Mouse (Mus musculus) midbrain, embryonic 12.5 days (tissue): Measurements from ENCODE around the gene Smu1. TPM values are rescaled to one million over a fixed set of nuclear protein-coding genes. Genes with fewer than 3 reads are reported as not detected.

Experiments used
- ATAC-seq: fragments of 200-750 bp; cut with Nextera tagmentation; 2 replicates; pipeline ENCODE4 v1.8.0; 2017; ENCODE audit warnings: low read depth, moderate TSS enrichment, moderate library complexity; ENCODE audit not compliant: low FRiP score
- H3K27ac ChIP-seq: fragments of 300-500 bp; sonication (generic); replicated peaks from 2 replicates; pipeline ENCODE4 v1.5.1; 2016; ENCODE audit warnings: mild to moderate bottlenecking
- H3K27me3 ChIP-seq: fragments of 300-500 bp; sonication (generic); 2 replicates; pipeline ENCODE4 v1.6.1; 2016; ENCODE audit warnings: mild to moderate bottlenecking
- H3K36me3 ChIP-seq: fragments of 300-500 bp; sonication (generic); 2 replicates; pipeline ENCODE4 v1.6.1; 2016
- H3K4me1 ChIP-seq: fragments of 300-500 bp; sonication (generic); 2 replicates; pipeline ENCODE4 v1.6.1; 2016
- H3K4me2 ChIP-seq: fragments of 300-500 bp; sonication (generic); replicated peaks from 2 replicates; pipeline ENCODE4 v1.6.1; 2016; ENCODE audit warnings: mild to moderate bottlenecking, moderate library complexity
- H3K4me3 ChIP-seq: fragments of 300-500 bp; sonication (generic); 2 replicates; pipeline ENCODE4 v1.5.1; 2016; ENCODE audit warnings: mild to moderate bottlenecking
- H3K9ac ChIP-seq: fragments of 300-500 bp; sonication (generic); replicated peaks from 2 replicates; pipeline ENCODE4 v1.6.1; 2016; ENCODE audit warnings: mild to moderate bottlenecking, moderate library complexity
- H3K9me3 ChIP-seq: fragments of 300-500 bp; sonication (generic); 2 replicates; pipeline ENCODE4 v1.6.1; 2016; ENCODE audit warnings: mild to moderate bottlenecking
- WGBS: fragments of 180-500 bp; shearing (Covaris S2); methylation state at CpG from one replicate; pipeline ENCODE4 v1.1.7; 2016; 5-methylcytosine and 5-hydroxymethylcytosine counted together
- polyA plus RNA-seq: library from polyadenylated mRNA; unstranded; fragments of >200 nt; fragmentation: Nextera tagmentation; extraction: Ambion mirVana; gene quantifications from 2 replicates; pipeline ENCODE4 v1.2.1, GENCODE M21; 2016

The Smu1 gene
- polyA plus RNA-seq, 1 experiment from 2014 or later, result 154 TPM

GRCm38 (mm10) chr4:40784556-40785169 is 26.9 kb upstream of the Smu1 start:
- H3K4me2 ChIP-seq, result no peak overlapping the region
- no peaks in the 10 kb centered on the region for H3K4me1 ChIP-seq
- H3K9ac ChIP-seq, result no peak overlapping the region
- H3K27ac ChIP-seq, result no peak overlapping the region
- 85% methylated on average over 10 of the region's 10 CpGs for WGBS
- H3K27me3 ChIP-seq, result no peaks in the 10 kb centered on the region
- no peak overlapping the region for H3K4me3 ChIP-seq
- H3K9me3 ChIP-seq, result no peaks in the 10 kb centered on the region
- no peaks in the 10 kb centered on the region for H3K36me3 ChIP-seq
- ATAC-seq, result no peak

GRCm38 (mm10) chr4:40783049-40783448 is 25.3 kb upstream of the Smu1 start:
- Histone ChIP-seq H3K4me2 (no peak overlapping the region), H3K9ac (no peak overlapping the region), H3K27me3 (no peaks in the 10 kb centered on the region), H3K27ac (no peak overlapping the region), H3K9me3 (no peaks in the 10 kb centered on the region), H3K4me3 (no peak overlapping the region), H3K4me1 (no peaks in the 10 kb centered on the region), H3K36me3 (no peaks in the 10 kb centered on the region)
- 90% methylated on average over 4 of the region's 4 CpGs for WGBS
- ATAC-seq, result no peak

- Histone ChIP-seq H3K36me3 (no peaks in the 10 kb centered on the region), H3K9me3 (no peaks in the 10 kb centered on the region), H3K9ac (no peak overlapping the region), H3K27me3 (no peaks in the 10 kb centered on the region), H3K4me2 (no peak overlapping the region), H3K4me1 (no peaks in the 10 kb centered on the region), H3K27ac (no peak overlapping the region), H3K4me3 (no peak overlapping the region)
- 80% methylated on average over 8 of the region's 8 CpGs for WGBS
- ATAC-seq, result no peak
Observed at GRCm38 (mm10) chr4:40781797-40782495, 24.2 kb upstream of the Smu1 start.

- Histone ChIP-seq H3K27ac (no peak overlapping the region), H3K9ac (no peak overlapping the region), H3K36me3 (no peaks in the 10 kb centered on the region), H3K4me2 (no peak overlapping the region), H3K9me3 (no peaks in the 10 kb centered on the region), H3K27me3 (no peaks in the 10 kb centered on the region), H3K4me1 (no peaks in the 10 kb centered on the region), H3K4me3 (no peak overlapping the region)
- 48% methylated on average over 3 of the region's 3 CpGs for WGBS
- no peak for ATAC-seq
Observed at GRCm38 (mm10) chr4:40781143-40781542, 23.4 kb upstream of the Smu1 start.

- no peak overlapping the region for H3K9ac ChIP-seq
- 88% methylated on average over 6 of the region's 6 CpGs for WGBS
- H3K4me2 ChIP-seq, result no peak overlapping the region
- ATAC-seq, result no peak
- H3K27ac ChIP-seq, result no peak overlapping the region
- peaks cover 5% of the 10 kb centered on the region for H3K4me1 ChIP-seq
- H3K4me3 ChIP-seq, result no peak overlapping the region
- H3K27me3 ChIP-seq, result peaks cover 4% of the 10 kb centered on the region
- H3K9me3 ChIP-seq, result no peaks in the 10 kb centered on the region
- H3K36me3 ChIP-seq, result no peaks in the 10 kb centered on the region
Observed at GRCm38 (mm10) chr4:40778656-40779055, 20.9 kb upstream of the Smu1 start.

GRCm38 (mm10) chr4:40777116-40777515 is 19.4 kb upstream of the Smu1 start:
- 16% methylated on average over 2 of the region's 2 CpGs for WGBS
- no peak overlapping the region for H3K27ac ChIP-seq
- ATAC-seq, result no peak

GRCm38 (mm10) chr4:40776416-40776815 is 18.7 kb upstream of the Smu1 start:
- ATAC-seq, result no peak
- WGBS, result 85% methylated on average over 4 of the region's 4 CpGs
- Histone ChIP-seq H3K27ac (no peak overlapping the region), H3K9me3 (no peaks in the 10 kb centered on the region), H3K4me1 (peaks cover 9% of the 10 kb centered on the region), H3K4me2 (no peak overlapping the region), H3K27me3 (peaks cover 4% of the 10 kb centered on the region), H3K4me3 (no peak overlapping the region), H3K9ac (no peak overlapping the region), H3K36me3 (no peaks in the 10 kb centered on the region)

More at GRCm38 (mm10) chr4:40777116-40777515, 19.4 kb upstream of the Smu1 start:
- Histone ChIP-seq H3K36me3 (no peaks in the 10 kb centered on the region), H3K4me1 (peaks cover 9% of the 10 kb centered on the region), H3K4me3 (no peak overlapping the region), H3K27me3 (peaks cover 4% of the 10 kb centered on the region), H3K4me2 (no peak overlapping the region), H3K9ac (no peak overlapping the region), H3K9me3 (no peaks in the 10 kb centered on the region)

- 28% methylated on average over 12 of the region's 12 CpGs for WGBS
- no peak overlapping the region for H3K4me3 ChIP-seq
- H3K36me3 ChIP-seq, result no peaks in the 10 kb centered on the region
- H3K4me1 ChIP-seq, result peaks cover 9% of the 10 kb centered on the region
- no peaks in the 10 kb centered on the region for H3K9me3 ChIP-seq
- peak overlapping the region; percentile 31; the same call in 1 of the 2 replicates for H3K9ac ChIP-seq
- H3K4me2 ChIP-seq, result peak overlapping the region; percentile 41
- H3K27ac ChIP-seq, result no peak overlapping the region
- no peak; the same call in none of the 2 replicates for ATAC-seq
- H3K27me3 ChIP-seq, result peaks cover 4% of the 10 kb centered on the region
Observed at GRCm38 (mm10) chr4:40774279-40775259, 16.8 kb upstream of the Smu1 start.

GRCm38 (mm10) chr4:40759876-40760275 is 2.2 kb upstream of the Smu1 start:
- H3K9me3 ChIP-seq, result no peaks in the 10 kb centered on the region
- H3K9ac ChIP-seq, result no peak overlapping the region
- peaks cover 3% of the 10 kb centered on the region; the same call in 1 of the 2 replicates for H3K27me3 ChIP-seq
- no peak overlapping the region for H3K27ac ChIP-seq
- H3K36me3 ChIP-seq, result peaks cover 9% of the 10 kb centered on the region; the same call in 1 of the 2 replicates
- ATAC-seq, result no peak
- WGBS, result 54% methylated on average over 5 of the region's 5 CpGs
- H3K4me3 ChIP-seq, result no peak overlapping the region
- peaks cover 7% of the 10 kb centered on the region for H3K4me1 ChIP-seq
- no peak overlapping the region for H3K4me2 ChIP-seq

GRCm38 (mm10) chr4:40757157-40757779 is 455 bp downstream of the Smu1 start:
- Histone ChIP-seq H3K9me3 (no peaks in the 10 kb centered on the region), H3K4me1 (peaks cover 7% of the 10 kb centered on the region), H3K36me3 (peaks cover 34% of the 10 kb centered on the region), H3K9ac (peak overlapping the region; percentile 86), H3K4me2 (peak overlapping the region; percentile 89), H3K4me3 (peak overlapping the region; percentile 99), H3K27me3 (peaks cover 3% of the 10 kb centered on the region; the same call in 1 of the 2 replicates), H3K27ac (peak overlapping the region; percentile 49; the same call in 1 of the 2 replicates)
- under 1% methylated on average over 39 of the region's 39 CpGs for WGBS
- peak; percentile 81 for ATAC-seq

GRCm38 (mm10) chr4:40735351-40735750 is 22.4 kb downstream of the Smu1 start:
- no peak overlapping the region for H3K4me3 ChIP-seq
- peaks cover 87% of the 10 kb centered on the region for H3K36me3 ChIP-seq
- no peak overlapping the region for H3K4me2 ChIP-seq
- 91% methylated on average over 1 of the region's 1 CpGs for WGBS
- no peak overlapping the region for H3K27ac ChIP-seq
- ATAC-seq, result no peak
- no peak overlapping the region for H3K9ac ChIP-seq
- H3K9me3 ChIP-seq, result no peaks in the 10 kb centered on the region
- no peaks in the 10 kb centered on the region for H3K27me3 ChIP-seq
- no peaks in the 10 kb centered on the region for H3K4me1 ChIP-seq
